In the genomic region with DNA sequence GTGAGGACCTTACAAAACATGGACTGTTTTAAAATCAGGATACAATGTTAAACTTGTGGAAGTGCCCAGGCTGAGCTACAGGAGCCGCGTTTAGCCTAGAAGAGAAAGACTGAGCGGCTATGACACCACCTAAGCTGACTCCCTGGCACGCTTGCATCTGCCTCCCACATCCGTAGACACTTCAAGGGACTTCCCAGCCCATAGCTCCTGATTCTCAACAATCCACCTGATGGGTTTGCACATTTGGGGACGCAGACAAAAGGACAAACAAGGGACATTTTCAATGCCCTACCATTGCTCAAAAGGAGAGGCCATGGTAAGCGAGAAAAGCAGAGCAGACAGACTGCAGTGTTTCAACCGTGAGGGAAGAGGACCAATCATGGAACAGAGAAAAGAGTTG, we compare ENCODE assay signal across 8 mouse cellular contexts. TPM values are rescaled to one million over a fixed set of nuclear protein-coding genes. Genes with fewer than 3 reads are reported as not detected.
DNase-seq lines count a peak whose midpoint lies in the region; ATAC-seq and TF ChIP-seq lines count a peak whose summit lies in the region.

No protein-coding gene starts in this region.

- H3K9me3 ChIP-seq in forebrain, embryonic 13.5 days (replicated peaks): peaks cover 17% of the 10 kb centered on the region
- H3K9me3 ChIP-seq in liver, embryonic 13.5 days (replicated peaks): no peaks in the 10 kb centered on the region

- H3K4me3 ChIP-seq in C2C12 (ENCODE audit: insufficient read depth, poor library complexity, severe bottlenecking): no peak overlapping the region
- H3K4me3 ChIP-seq in forebrain, embryonic 13.5 days: peak overlapping the region; percentile 87
- H3K4me3 ChIP-seq in liver, embryonic 13.5 days (replicated peaks): peak overlapping the region; percentile 71

- H3K9ac ChIP-seq in forebrain, embryonic 13.5 days: peak overlapping the region; percentile 99
- peak overlapping the region; percentile 80 for H3K9ac ChIP-seq in liver, embryonic 13.5 days

- H3ac ChIP-seq in C2C12 (ENCODE audit: control insufficient read depth, insufficient read length, low read depth): peak overlapping the region; percentile 19

- ATAC-seq in forebrain, embryonic 13.5 days: no peak
- no peak for ATAC-seq in liver, embryonic 13.5 days (ENCODE audit: low read depth)

- peak overlapping the region; percentile 65 for H3K4me2 ChIP-seq in forebrain, embryonic 13.5 days
- peak overlapping the region; percentile 97 for H3K4me2 ChIP-seq in liver, embryonic 13.5 days

- H3K36me3 ChIP-seq in C2C12 (ENCODE audit: control insufficient read depth, insufficient read depth): peaks cover 27% of the 10 kb centered on the region
- peaks cover 35% of the 10 kb centered on the region for H3K36me3 ChIP-seq in forebrain, embryonic 13.5 days (ENCODE audit: poor library complexity, severe bottlenecking)
- peaks cover 21% of the 10 kb centered on the region for H3K36me3 ChIP-seq in liver, embryonic 13.5 days

- H3K79me2 ChIP-seq in C2C12 (ENCODE audit: control insufficient read depth, insufficient read depth): peaks cover 74% of the 10 kb centered on the region

- 49% methylated on average over 8 of the region's 8 CpGs for WGBS in forebrain, embryonic 13.5 days
- WGBS in liver, embryonic 13.5 days (ENCODE audit: insufficient replicate concordance): 73% methylated on average over 8 of the region's 8 CpGs

- peak; percentile 17 for DNase-seq in embryo, embryonic 10.5 days (ENCODE audit: low spot score)
- DNase-seq in embryo, embryonic 10 days (ENCODE audit: low spot score): no peak
- no peak for DNase-seq in liver, embryonic 13.5 days
- no peak for DNase-seq in adrenal gland, postnatal 10 days
- DNase-seq in urinary bladder, postnatal 25 days (ENCODE audit: low spot score): no peak
- DNase-seq in layer of hippocampus, adult 9-11 months: no peak

- peaks cover 37% of the 10 kb centered on the region for H3K4me1 ChIP-seq in forebrain, embryonic 13.5 days
- H3K4me1 ChIP-seq in liver, embryonic 13.5 days (replicated peaks): peaks cover 48% of the 10 kb centered on the region

- peaks cover 65% of the 10 kb centered on the region for H3K79me3 ChIP-seq in C2C12 (ENCODE audit: low read depth)

- H3K27ac ChIP-seq in forebrain, embryonic 13.5 days: 0 out of 2 replicates have a peak overlapping the region, but pooled peaks have one; percentile 100
- no peak overlapping the region for H3K27ac ChIP-seq in liver, embryonic 13.5 days

- H3K27me3 ChIP-seq in C2C12 (ENCODE audit: control insufficient read depth, insufficient read depth, insufficient read length): no peaks in the 10 kb centered on the region
- H3K27me3 ChIP-seq in forebrain, embryonic 13.5 days: no peaks in the 10 kb centered on the region
- no peaks in the 10 kb centered on the region for H3K27me3 ChIP-seq in liver, embryonic 13.5 days

- no peak for TF ChIP-seq CTCF in C2C12 (IDR thresholded peaks at IDR 0.05; ENCODE audit: control insufficient read depth, insufficient read depth, insufficient read length)

TF ChIP-seq in C2C12, 6 proteins besides CTCF, POLR2A, EP300 and RAD21:
- TF ChIP-seq MAX (IDR thresholded peaks at IDR 0.05) (no peak), FOSL1 (IDR thresholded peaks at IDR 0.05; ENCODE audit: insufficient read depth, low read length, poor library complexity, severe bottlenecking) (no peak), MYOD1 (IDR thresholded peaks at IDR 0.05; ENCODE audit: control insufficient read depth, insufficient read length, low read depth) (no peak), USF1 (IDR thresholded peaks at IDR 0.05; ENCODE audit: low read depth) (no peak), CEBPB (IDR thresholded peaks at IDR 0.05; ENCODE audit: low read depth) (no peak), MYOG (IDR thresholded peaks at IDR 0.05; ENCODE audit: control insufficient read depth, extremely low read depth, insufficient read length) (no peak)

RNA-seq across cellular contexts. Expression of gene Slc38a1, which starts 3.1 kb away (rescaled TPM):
- 31.8 TPM for polyA plus RNA-seq in C2C12 (2012; fragmentation: generic; extraction: Trizol)
- polyA plus RNA-seq in forebrain, embryonic 13.5 days (2015; fragmentation: Nextera tagmentation; extraction: Ambion mirVana): 138 and 142 TPM in 2 replicates
- polyA plus RNA-seq in liver, embryonic 13.5 days (2015; fragmentation: Nextera tagmentation; extraction: Ambion mirVana): 29.6 and 40.1 TPM in 2 replicates
- 10 to 100 TPM; 31.9 to 40.4 TPM for total RNA-seq in adrenal gland, postnatal 10 days (2021)

RNA-seq across cellular contexts. Expression of gene Slc38a2, which starts 59.9 kb away (rescaled TPM):
- 99.9 TPM for polyA plus RNA-seq in C2C12 (2012; fragmentation: generic; extraction: Trizol)
- 148 and 156 TPM in 2 replicates for polyA plus RNA-seq in forebrain, embryonic 13.5 days (2015; fragmentation: Nextera tagmentation; extraction: Ambion mirVana)
- polyA plus RNA-seq in liver, embryonic 13.5 days (2015; fragmentation: Nextera tagmentation; extraction: Ambion mirVana): 33.8 and 45.3 TPM in 2 replicates
- 100 to 1,000 TPM in 1 of 2 experiments, 10 to 100 TPM in 1; 99.1 to 143 TPM for total RNA-seq in adrenal gland, postnatal 10 days (2021)
